Mouse (Mus musculus): ENCODE results near the gene Zcrb1. TPM values are rescaled to one million over a fixed set of nuclear protein-coding genes. Genes with fewer than 3 reads are reported as not detected.
"Not testable (repeated sequence)": the region's sequence is repeated elsewhere in the genome, so short reads cannot be mapped to it uniquely, and the experiment has no call there.

The Zcrb1 gene
- polyA plus RNA-seq, 1 experiment from 2014 or later: 170 TPM

DNA sequence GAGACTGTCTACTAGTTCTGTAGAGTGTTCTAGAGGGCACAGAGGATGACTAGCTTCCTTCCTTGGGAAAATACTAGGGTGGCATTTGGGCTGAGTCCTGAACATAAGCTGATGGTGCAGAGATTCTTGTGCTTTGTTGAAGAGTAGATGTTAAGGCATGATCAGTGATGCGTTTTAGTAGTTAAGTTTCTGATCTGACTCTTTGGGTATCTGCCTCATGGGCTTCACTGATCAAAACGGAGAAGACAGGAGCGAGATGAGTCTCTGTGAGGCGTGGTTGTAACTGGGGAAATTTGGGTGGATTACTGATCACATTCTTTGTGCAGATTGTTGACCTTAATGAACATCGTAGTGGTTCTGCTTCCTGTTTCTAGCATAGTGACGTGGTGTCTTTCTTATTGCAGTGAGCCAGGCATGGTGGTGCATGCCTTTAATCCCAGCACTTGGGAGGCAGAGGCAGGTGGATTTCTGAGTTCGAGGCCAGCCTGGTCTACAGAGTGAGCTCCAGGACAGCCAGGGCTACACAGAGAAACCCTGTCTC is 7.4 kb upstream of the Zcrb1 start:
- no peaks in the 10 kb centered on the region for H3K9me3 ChIP-seq
- H3K4me3 ChIP-seq: no peak overlapping the region
- H3K4me2 ChIP-seq (replicated peaks): no peak overlapping the region
- no peak overlapping the region for H3K27ac ChIP-seq
- 94% methylated on average over 7 of the region's 7 CpGs for WGBS
- no peaks in the 10 kb centered on the region for H3K27me3 ChIP-seq (replicated peaks)
- no peaks in the 10 kb centered on the region for H3K4me1 ChIP-seq
- no peak overlapping the region for H3K9ac ChIP-seq
- H3K36me3 ChIP-seq: peaks cover 9% of the 10 kb centered on the region
- ATAC-seq (ENCODE audit: low FRiP score, low read depth): no peak

DNA sequence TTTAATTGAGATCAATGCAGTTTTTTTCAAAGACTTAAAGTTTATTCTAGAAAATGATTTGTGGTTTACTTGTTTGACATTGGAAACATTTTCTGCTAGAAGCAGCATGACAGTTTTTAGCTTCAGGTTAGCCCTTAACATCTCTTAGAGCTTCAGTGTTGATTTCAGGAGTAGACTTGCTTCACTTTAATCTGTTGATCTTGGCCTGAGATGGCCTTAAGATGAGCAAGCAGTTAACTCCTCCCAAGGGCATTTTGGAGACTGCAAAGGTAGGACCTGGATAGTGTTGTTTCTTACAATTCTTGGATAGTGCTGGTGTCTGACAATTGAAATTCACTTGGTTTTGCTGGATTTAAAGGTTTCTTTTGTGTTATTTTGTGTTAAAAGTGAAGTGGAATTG is 6.7 kb upstream of the Zcrb1 start:
- no peak for ATAC-seq (ENCODE audit: low FRiP score, low read depth)
- H3K9me3 ChIP-seq: no peaks in the 10 kb centered on the region
- no peak overlapping the region for H3K4me2 ChIP-seq (replicated peaks)
- peaks cover 4% of the 10 kb centered on the region for H3K4me1 ChIP-seq
- no peak overlapping the region for H3K9ac ChIP-seq
- H3K27me3 ChIP-seq (replicated peaks): no peaks in the 10 kb centered on the region
- no peak overlapping the region for H3K4me3 ChIP-seq
- peaks cover 8% of the 10 kb centered on the region; the same call in 1 of the 2 replicates for H3K36me3 ChIP-seq
- H3K27ac ChIP-seq: no peak overlapping the region

GRCm38 (mm10) chr15:93402730-93403129 is 4.6 kb upstream of the Zcrb1 start:
- WGBS: 93% methylated on average over 2 of the region's 2 CpGs
- H3K4me3 ChIP-seq: no peak overlapping the region
- no peak overlapping the region for H3K27ac ChIP-seq
- peaks cover 15% of the 10 kb centered on the region for H3K4me1 ChIP-seq
- H3K4me2 ChIP-seq (replicated peaks): no peak overlapping the region
- H3K9ac ChIP-seq: no peak overlapping the region
- peaks cover 4% of the 10 kb centered on the region; the same call in 1 of the 2 replicates for H3K36me3 ChIP-seq
- ATAC-seq (ENCODE audit: low FRiP score, low read depth): no peak
- H3K9me3 ChIP-seq: no peaks in the 10 kb centered on the region
- no peaks in the 10 kb centered on the region for H3K27me3 ChIP-seq (replicated peaks)

- 86% methylated on average over 4 of the region's 4 CpGs for WGBS
- H3K4me2 ChIP-seq (replicated peaks): no peak overlapping the region
- no peaks in the 10 kb centered on the region for H3K9me3 ChIP-seq
- H3K27ac ChIP-seq: no peak overlapping the region
- ATAC-seq (ENCODE audit: low FRiP score, low read depth): no peak
- H3K9ac ChIP-seq: no peak overlapping the region
- no peak overlapping the region for H3K4me3 ChIP-seq
- peaks cover 3% of the 10 kb centered on the region; the same call in 1 of the 2 replicates for H3K36me3 ChIP-seq
- no peaks in the 10 kb centered on the region for H3K27me3 ChIP-seq (replicated peaks)
- peaks cover 24% of the 10 kb centered on the region for H3K4me1 ChIP-seq
These were observed 3.3 kb upstream of the Zcrb1 start for GRCm38 (mm10) chr15:93401446-93401845.

DNA sequence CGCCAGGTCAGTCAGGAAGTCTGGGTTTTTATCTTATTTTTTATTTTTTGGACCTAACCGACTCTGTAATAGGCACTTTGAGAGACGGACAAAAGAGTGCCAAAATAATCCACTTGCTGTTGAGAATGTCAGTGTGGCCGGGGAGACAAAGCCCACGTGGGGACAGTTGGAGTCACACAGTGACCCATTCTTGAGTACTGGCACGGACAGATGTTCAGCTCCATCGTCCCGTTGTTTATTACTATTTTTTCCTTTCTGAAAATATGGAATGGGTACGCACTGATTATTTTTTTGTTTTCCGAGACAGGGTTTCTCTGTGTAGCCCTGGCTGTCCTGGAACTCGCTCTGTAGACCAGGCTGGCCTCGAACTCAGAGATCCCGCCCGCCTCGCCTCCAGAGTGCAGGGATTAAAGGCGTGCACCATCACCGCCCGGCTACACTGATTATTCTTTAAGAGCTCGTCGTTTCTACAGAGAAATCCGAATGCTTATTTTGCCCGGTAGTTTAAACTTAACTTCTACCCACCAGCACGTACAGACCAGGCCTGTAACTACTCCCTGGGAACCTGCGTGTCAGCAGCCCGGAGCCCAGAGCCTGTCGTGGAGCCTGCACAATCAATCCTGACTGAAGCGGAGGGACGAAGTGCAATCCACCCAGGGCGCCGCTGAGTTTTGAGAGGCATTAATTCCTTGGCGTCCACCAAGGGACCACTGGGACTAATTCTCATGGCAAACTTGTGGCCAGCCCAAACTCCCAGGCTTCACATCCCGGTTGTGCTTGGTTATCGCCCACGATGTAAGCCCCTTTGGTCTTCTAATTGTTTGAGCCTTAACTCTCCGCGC is 786 bp upstream of the Zcrb1 start:
- under 1% methylated on average over 36 of the region's 36 CpGs for WGBS
- ATAC-seq (ENCODE audit: low FRiP score, low read depth): peak; percentile 32; the same call in 1 of the 2 replicates

DNA sequence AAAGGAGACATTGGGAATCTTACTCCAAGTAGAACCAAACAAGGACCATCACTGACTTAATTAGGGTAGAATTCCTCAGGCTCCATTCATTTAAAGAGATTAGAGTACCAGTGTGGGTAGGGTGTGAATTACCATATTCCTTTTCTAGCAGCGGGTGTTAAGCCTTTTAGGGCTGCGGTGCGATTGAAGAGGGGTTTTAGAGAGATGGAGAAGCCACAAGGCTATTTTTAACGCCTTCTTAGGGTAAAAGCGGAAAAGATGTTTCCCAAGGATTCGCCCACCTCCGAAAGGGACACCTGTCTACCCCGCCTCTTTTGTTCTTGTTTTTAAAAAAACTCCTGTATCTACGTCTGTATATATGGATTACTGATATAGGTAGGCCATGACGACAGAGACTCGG is 865 bp downstream of the Zcrb1 start:
- peak overlapping the region; percentile 98 for H3K4me3 ChIP-seq
- H3K36me3 ChIP-seq: peaks cover 21% of the 10 kb centered on the region
- peak overlapping the region; percentile 97 for H3K9ac ChIP-seq
- H3K27ac ChIP-seq: no peak overlapping the region
- 2% methylated on average over 11 of the region's 11 CpGs for WGBS
- H3K4me2 ChIP-seq (replicated peaks): peak overlapping the region; percentile 73
- peaks cover 25% of the 10 kb centered on the region for H3K4me1 ChIP-seq
- H3K27me3 ChIP-seq (replicated peaks): no peaks in the 10 kb centered on the region
- ATAC-seq (ENCODE audit: low FRiP score, low read depth): no peak
- H3K9me3 ChIP-seq: no peaks in the 10 kb centered on the region

More for the DNA sequence above, 786 bp upstream of the Zcrb1 start:
- Histone ChIP-seq H3K4me1 (peaks cover 25% of the 10 kb centered on the region), H3K36me3 (peaks cover 10% of the 10 kb centered on the region), H3K9ac (peak overlapping the region; percentile 97), H3K4me3 (peak overlapping the region; percentile 98), H3K4me2 (replicated peaks) (peak overlapping the region; percentile 73), H3K27me3 (replicated peaks) (no peaks in the 10 kb centered on the region), H3K9me3 (no peaks in the 10 kb centered on the region), H3K27ac (peak overlapping the region; percentile 80)

DNA sequence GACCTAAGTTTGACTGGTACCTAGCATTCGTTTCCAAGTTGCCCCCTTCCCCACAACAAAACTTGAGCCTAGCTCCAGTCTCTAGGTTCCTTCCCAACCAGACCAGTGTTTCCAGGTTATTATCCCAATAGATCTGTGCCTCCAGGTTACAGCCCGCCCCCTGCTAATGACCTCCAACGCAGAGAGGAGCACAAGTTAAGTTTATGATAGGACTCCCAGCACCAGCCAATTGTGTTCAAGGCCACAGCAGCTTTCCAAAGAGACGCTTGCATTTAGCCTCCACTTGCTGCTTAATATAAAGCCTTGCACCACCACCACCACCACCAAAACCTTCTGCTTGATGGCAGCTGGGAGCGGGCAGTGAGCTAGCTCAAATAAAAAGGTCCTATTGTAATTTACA is 16.8 kb downstream of the Zcrb1 start:
- Histone ChIP-seq H3K9me3 (no peaks in the 10 kb centered on the region), H3K27me3 (replicated peaks) (no peaks in the 10 kb centered on the region), H3K36me3 (peaks cover 17% of the 10 kb centered on the region), H3K27ac (no peak overlapping the region), H3K4me2 (replicated peaks) (no peak overlapping the region), H3K4me3 (no peak overlapping the region), H3K4me1 (no peaks in the 10 kb centered on the region), H3K9ac (no peak overlapping the region)
- ATAC-seq (ENCODE audit: low FRiP score, low read depth): no peak
- WGBS: 53% methylated on average over 5 of the region's 5 CpGs

- H3K9me3 ChIP-seq: no peaks in the 10 kb centered on the region
- no peak overlapping the region for H3K27ac ChIP-seq
- H3K4me3 ChIP-seq: no peak overlapping the region
- no peaks in the 10 kb centered on the region for H3K4me1 ChIP-seq
- H3K4me2 ChIP-seq (replicated peaks): no peak overlapping the region
- H3K36me3 ChIP-seq: no peaks in the 10 kb centered on the region
- 84% methylated on average over 3 of the region's 3 CpGs for WGBS
- H3K9ac ChIP-seq: no peak overlapping the region
- ATAC-seq (ENCODE audit: low FRiP score, low read depth): no peak
- H3K27me3 ChIP-seq (replicated peaks): no peaks in the 10 kb centered on the region
These were observed 19.0 kb downstream of the Zcrb1 start for GRCm38 (mm10) chr15:93379177-93379576.

GRCm38 (mm10) chr15:93375696-93376095 is 22.4 kb downstream of the Zcrb1 start:
- Histone ChIP-seq H3K27me3 (replicated peaks) (no peaks in the 10 kb centered on the region), H3K27ac (no peak overlapping the region), H3K9me3 (no peaks in the 10 kb centered on the region), H3K36me3 (no peaks in the 10 kb centered on the region), H3K4me1 (no peaks in the 10 kb centered on the region), H3K4me2 (replicated peaks) (no peak overlapping the region), H3K9ac (no peak overlapping the region), H3K4me3 (no peak overlapping the region)
- WGBS: 92% methylated on average over 5 of the region's 5 CpGs
- no peak for ATAC-seq (ENCODE audit: low FRiP score, low read depth)

DNA sequence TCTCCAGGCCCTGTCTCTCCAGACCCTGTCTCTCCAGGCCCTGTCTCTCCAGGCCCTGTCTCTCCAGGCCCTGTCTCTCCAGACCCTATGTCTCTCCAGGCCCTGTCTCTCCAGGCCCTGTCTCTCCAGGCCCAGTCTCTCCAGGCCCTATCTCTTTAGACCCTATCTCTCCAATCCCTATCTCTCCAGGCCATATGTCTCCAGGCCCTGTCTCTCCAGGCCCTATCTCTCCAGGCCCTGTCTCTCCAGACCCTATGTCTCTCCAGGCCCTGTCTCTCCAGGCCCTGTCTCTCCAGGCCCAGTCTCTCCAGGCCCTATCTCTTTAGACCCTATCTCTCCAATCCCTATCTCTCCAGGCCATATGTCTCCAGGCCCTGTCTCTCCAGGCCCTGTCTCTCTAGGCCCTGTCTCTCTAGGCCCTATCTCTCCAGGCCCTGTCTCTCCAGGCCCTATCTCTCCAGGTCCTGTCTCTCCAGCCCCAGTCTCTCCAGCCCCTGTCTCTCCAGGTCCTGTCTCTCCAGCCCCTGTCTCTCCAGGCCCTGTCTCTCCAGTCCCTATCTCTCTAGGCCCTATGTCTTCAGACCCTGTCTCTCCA is 25.5 kb downstream of the Zcrb1 start:
- H3K9ac ChIP-seq; H3K27me3 ChIP-seq (replicated peaks); H3K4me1 ChIP-seq; H3K9me3 ChIP-seq; H3K4me2 ChIP-seq (replicated peaks); H3K36me3 ChIP-seq; ATAC-seq (ENCODE audit: low FRiP score, low read depth); H3K4me3 ChIP-seq; H3K27ac ChIP-seq: not testable (repeated sequence)

- WGBS: 89% methylated on average over 2 of the region's 2 CpGs
- no peaks in the 10 kb centered on the region for H3K4me1 ChIP-seq
- no peak overlapping the region for H3K4me3 ChIP-seq
- H3K27me3 ChIP-seq (replicated peaks): no peaks in the 10 kb centered on the region
- no peak overlapping the region for H3K27ac ChIP-seq
- H3K9ac ChIP-seq: no peak overlapping the region
- ATAC-seq (ENCODE audit: low FRiP score, low read depth): no peak
- no peaks in the 10 kb centered on the region for H3K36me3 ChIP-seq
- H3K9me3 ChIP-seq: no peaks in the 10 kb centered on the region
- no peak overlapping the region for H3K4me2 ChIP-seq (replicated peaks)
These were observed 26.3 kb downstream of the Zcrb1 start for GRCm38 (mm10) chr15:93371838-93372237.

DNA sequence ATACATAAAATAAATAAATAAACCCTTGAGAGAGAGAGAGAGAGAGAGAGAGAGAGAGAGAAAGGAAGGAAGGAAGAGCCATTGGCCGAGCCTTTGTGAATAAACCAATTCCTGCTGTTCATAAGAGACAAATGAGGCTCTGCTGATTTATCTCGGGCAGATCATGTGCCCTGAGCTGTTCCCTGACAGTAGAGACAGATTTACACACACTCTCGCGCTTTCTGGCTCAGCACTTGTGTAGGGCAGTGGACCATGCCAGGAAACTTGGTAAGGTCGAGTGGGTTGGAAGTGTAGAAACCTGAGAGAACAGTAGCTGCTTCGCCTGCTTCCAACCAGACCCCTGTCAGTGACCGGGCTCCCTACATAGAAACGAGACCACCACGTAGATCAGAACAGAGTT is 29.6 kb downstream of the Zcrb1 start:
- Histone ChIP-seq H3K9me3 (no peaks in the 10 kb centered on the region), H3K4me3 (no peak overlapping the region), H3K4me1 (no peaks in the 10 kb centered on the region), H3K27ac (no peak overlapping the region), H3K27me3 (replicated peaks) (no peaks in the 10 kb centered on the region), H3K36me3 (no peaks in the 10 kb centered on the region), H3K4me2 (replicated peaks) (no peak overlapping the region), H3K9ac (no peak overlapping the region)
- no peak for ATAC-seq (ENCODE audit: low FRiP score, low read depth)
- 76% methylated on average over 9 of the region's 9 CpGs for WGBS

Data from neural tube, embryonic 12.5 days (tissue).